Comparison of ENCODE assay signal across 9 mouse cellular contexts in genomic region chr2:25465816-25466635, GRCm38 (mm10). TPM values are rescaled to one million over a fixed set of nuclear protein-coding genes. Genes with fewer than 3 reads are reported as not detected.
DNase-seq lines count a peak whose midpoint lies in the region; ATAC-seq lines count a peak whose summit lies in the region.
"Had no signal": no experiment of that assay in that cellular context is flagged by ENCODE, and none has a peak within 500 bp of the region (broad histone marks: within the 10 kb centered on the region; RNA-seq: fewer than 3 reads in every experiment).

No protein-coding gene starts in this region.

- H3K27ac ChIP-seq in heart, embryonic 15.5 days: peak overlapping the region; percentile 42; the same call in 1 of the 2 replicates
- H3K27ac ChIP-seq in heart, embryonic 11.5 days (ENCODE audit: low read depth, low read length): no peak overlapping the region
- H3K27ac ChIP-seq in liver, embryonic 16.5 days (ENCODE audit: low read length): peak overlapping the region; percentile 26; the same call in 1 of the 2 replicates

- no peak overlapping the region for H3K4me3 ChIP-seq in heart, embryonic 15.5 days
- no peak overlapping the region for H3K4me3 ChIP-seq in heart, embryonic 11.5 days (ENCODE audit: low read depth, low read length)
- no peak overlapping the region for H3K4me3 ChIP-seq in liver, embryonic 16.5 days (ENCODE audit: low read depth, low read length)

- H3K4me1 ChIP-seq in heart, embryonic 15.5 days (replicated peaks): peaks cover 45% of the 10 kb centered on the region
- peaks cover 11% of the 10 kb centered on the region for H3K4me1 ChIP-seq in heart, embryonic 11.5 days (ENCODE audit: control insufficient read depth, insufficient read depth, low read length)
- peaks cover 6% of the 10 kb centered on the region for H3K4me1 ChIP-seq in liver, embryonic 16.5 days (ENCODE audit: control insufficient read depth, low read depth, low read length)

- no peaks in the 10 kb centered on the region for H3K27me3 ChIP-seq in heart, embryonic 15.5 days
- H3K27me3 ChIP-seq in heart, embryonic 11.5 days (ENCODE audit: control insufficient read depth, insufficient read depth, low read length): no peaks in the 10 kb centered on the region
- no peaks in the 10 kb centered on the region for H3K27me3 ChIP-seq in liver, embryonic 16.5 days (ENCODE audit: control insufficient read depth, insufficient read depth, low read depth, low read length)

- peak; percentile 47 to 53 for DNase-seq in cerebellum, postnatal 25 days
- peak; percentile 62 to 69 for DNase-seq in spleen, adult 18-20 months
- DNase-seq in urinary bladder, postnatal 4 days (ENCODE audit: low spot score in 2 of 2): no peak
- DNase-seq in gastrocnemius, postnatal 25 days: no peak
- DNase-seq in kidney, postnatal 10 days: no peak

- WGBS in heart, embryonic 15.5 days: 42% methylated on average over 10 of the region's 10 CpGs
- WGBS in heart, embryonic 11.5 days (ENCODE audit: insufficient replicate concordance): 41% methylated on average over 10 of the region's 10 CpGs
- WGBS in liver, embryonic 16.5 days (ENCODE audit: insufficient replicate concordance): 17% methylated on average over 10 of the region's 10 CpGs

- H3K9me3 ChIP-seq in heart, embryonic 15.5 days (replicated peaks): no peaks in the 10 kb centered on the region
- H3K9me3 ChIP-seq in heart, embryonic 11.5 days (replicated peaks; ENCODE audit: control insufficient read depth, low read length): no peaks in the 10 kb centered on the region
- no peaks in the 10 kb centered on the region for H3K9me3 ChIP-seq in liver, embryonic 16.5 days (replicated peaks; ENCODE audit: control insufficient read depth, low read length)

- no peak for ATAC-seq in heart, embryonic 15.5 days (replicated peaks; ENCODE audit: insufficient number of reproducible peaks, insufficient read depth, low FRiP score, low read depth)
- no peak for ATAC-seq in heart, embryonic 11.5 days (replicated peaks; ENCODE audit: insufficient number of reproducible peaks, low FRiP score, low TSS enrichment)
- no peak for ATAC-seq in liver, embryonic 16.5 days (ENCODE audit: low read depth)

- no peak overlapping the region for H3K9ac ChIP-seq in heart, embryonic 15.5 days
- H3K9ac ChIP-seq in heart, embryonic 11.5 days (ENCODE audit: low read depth, low read length): no peak overlapping the region
- no peak overlapping the region for H3K9ac ChIP-seq in liver, embryonic 16.5 days (ENCODE audit: low read depth, low read length)

- H3K4me2 ChIP-seq in heart, embryonic 15.5 days: no peak overlapping the region
- no peak overlapping the region for H3K4me2 ChIP-seq in heart, embryonic 11.5 days
- H3K4me2 ChIP-seq in liver, embryonic 16.5 days (ENCODE audit: low read depth, low read length): no peak overlapping the region

- H3K36me3 ChIP-seq in heart, embryonic 15.5 days: no peaks in the 10 kb centered on the region
- H3K36me3 ChIP-seq in heart, embryonic 11.5 days (ENCODE audit: control insufficient read depth, insufficient read depth, low read length): no peaks in the 10 kb centered on the region
- H3K36me3 ChIP-seq in liver, embryonic 16.5 days (ENCODE audit: control insufficient read depth, insufficient read depth): no peaks in the 10 kb centered on the region

RNA-seq across cellular contexts. Expression of gene Ptgds, which starts 3.8 kb away (rescaled TPM):
- polyA plus RNA-seq in heart, embryonic 15.5 days (2015; fragmentation: Nextera tagmentation; extraction: Ambion mirVana): 107 and 134 TPM in 2 replicates
- 0.66 and 1.1 TPM in 2 replicates for polyA plus RNA-seq in heart, embryonic 11.5 days (2014; fragmentation: Nextera tagmentation; extraction: Ambion mirVana)
- polyA plus RNA-seq in liver, embryonic 16.5 days (2015; fragmentation: Nextera tagmentation; extraction: Ambion mirVana): 0.35 and 0.71 TPM in 2 replicates
- not detected for total RNA-seq in gastrocnemius, postnatal 25 days (2021)

RNA-seq across cellular contexts. Expression of gene Paxx, which starts 5.1 kb away (rescaled TPM):
- polyA plus RNA-seq in heart, embryonic 15.5 days (2015; fragmentation: Nextera tagmentation; extraction: Ambion mirVana): 31.1 and 38.0 TPM in 2 replicates
- 16.5 and 20.0 TPM in 2 replicates for polyA plus RNA-seq in heart, embryonic 11.5 days (2014; fragmentation: Nextera tagmentation; extraction: Ambion mirVana)
- 10.1 TPM in 2 replicates for polyA plus RNA-seq in liver, embryonic 16.5 days (2015; fragmentation: Nextera tagmentation; extraction: Ambion mirVana)
- 10 to 100 TPM; 13.7 to 16.2 TPM for total RNA-seq in gastrocnemius, postnatal 25 days (2021)

RNA-seq across cellular contexts. Expression of gene Clic3, which starts 9.4 kb away (rescaled TPM):
- 6.1 and 9.6 TPM in 2 replicates for polyA plus RNA-seq in heart, embryonic 15.5 days (2015; fragmentation: Nextera tagmentation; extraction: Ambion mirVana)
- polyA plus RNA-seq in heart, embryonic 11.5 days (2014; fragmentation: Nextera tagmentation; extraction: Ambion mirVana): 0.47 and 0.83 TPM in 2 replicates
- polyA plus RNA-seq in liver, embryonic 16.5 days (2015; fragmentation: Nextera tagmentation; extraction: Ambion mirVana): 0.54 and 0.63 TPM in 2 replicates
- total RNA-seq in gastrocnemius, postnatal 25 days (2021): under 1 TPM; 0.35 to 0.64 TPM

RNA-seq across cellular contexts. Expression of gene Lcn12, which starts 27.7 kb away (rescaled TPM):
- polyA plus RNA-seq in heart, embryonic 15.5 days (2015; fragmentation: Nextera tagmentation; extraction: Ambion mirVana): not detected in 2 replicates
- not detected in 2 replicates for polyA plus RNA-seq in heart, embryonic 11.5 days (2014; fragmentation: Nextera tagmentation; extraction: Ambion mirVana)
- not detected in 2 replicates for polyA plus RNA-seq in liver, embryonic 16.5 days (2015; fragmentation: Nextera tagmentation; extraction: Ambion mirVana)
- total RNA-seq in gastrocnemius, postnatal 25 days (2021): not detected
- polyA plus RNA-seq: heart, postnatal 0 days had no signal

RNA-seq across cellular contexts. Expression of gene Fbxw5, which starts 34.5 kb away (rescaled TPM):
- 72.6 and 94.1 TPM in 2 replicates for polyA plus RNA-seq in heart, embryonic 15.5 days (2015; fragmentation: Nextera tagmentation; extraction: Ambion mirVana)
- 66.7 and 78.7 TPM in 2 replicates for polyA plus RNA-seq in heart, embryonic 11.5 days (2014; fragmentation: Nextera tagmentation; extraction: Ambion mirVana)
- 23.8 and 24.7 TPM in 2 replicates for polyA plus RNA-seq in liver, embryonic 16.5 days (2015; fragmentation: Nextera tagmentation; extraction: Ambion mirVana)
- 10 to 100 TPM; 77.2 to 77.4 TPM for total RNA-seq in gastrocnemius, postnatal 25 days (2021)

Comparison
In these comparisons a context has a peak if more than half of its experiments do, and no peak if none do; other contexts are left out.
1. RNA of gene Ptgds, which starts 3.8 kb away (polyA plus RNA-seq): 107 to 134 TPM in heart, embryonic 15.5 days; 0.35 to 0.71 TPM in liver, embryonic 16.5 days and 0.66 to 1.1 TPM in heart, embryonic 11.5 days; every median in the first group is over 10 times any median in the second.
2. DNase-seq: peak in cerebellum, postnatal 25 days (2 of 2) and spleen, adult 18-20 months (2 of 2); none in urinary bladder, postnatal 4 days (0 of 2), gastrocnemius, postnatal 25 days (single experiment) and kidney, postnatal 10 days (single experiment).